Mouse (Mus musculus): ENCODE results near the gene Nhsl1. TPM values are rescaled to one million over a fixed set of nuclear protein-coding genes. Genes with fewer than 3 reads are reported as not detected.
A peak's percentile ranks its signal among the peaks of the same experiment; 100 is the strongest.

Gene Nhsl1
- 1 to 10 TPM; 4.6 to 7.0 TPM for total RNA-seq (2021)
- long read RNA-seq, experiment 1, partial matches to known transcripts, result 3 of 4 reads
- long read RNA-seq, experiment 1, other reads (novel, unspliced or antisense), result 1 of 4 reads
- long read RNA-seq, experiment 2, partial matches to known transcripts, result 3 of 4 reads
- long read RNA-seq, experiment 2, other reads (novel, unspliced or antisense), result 1 of 4 reads

DNA sequence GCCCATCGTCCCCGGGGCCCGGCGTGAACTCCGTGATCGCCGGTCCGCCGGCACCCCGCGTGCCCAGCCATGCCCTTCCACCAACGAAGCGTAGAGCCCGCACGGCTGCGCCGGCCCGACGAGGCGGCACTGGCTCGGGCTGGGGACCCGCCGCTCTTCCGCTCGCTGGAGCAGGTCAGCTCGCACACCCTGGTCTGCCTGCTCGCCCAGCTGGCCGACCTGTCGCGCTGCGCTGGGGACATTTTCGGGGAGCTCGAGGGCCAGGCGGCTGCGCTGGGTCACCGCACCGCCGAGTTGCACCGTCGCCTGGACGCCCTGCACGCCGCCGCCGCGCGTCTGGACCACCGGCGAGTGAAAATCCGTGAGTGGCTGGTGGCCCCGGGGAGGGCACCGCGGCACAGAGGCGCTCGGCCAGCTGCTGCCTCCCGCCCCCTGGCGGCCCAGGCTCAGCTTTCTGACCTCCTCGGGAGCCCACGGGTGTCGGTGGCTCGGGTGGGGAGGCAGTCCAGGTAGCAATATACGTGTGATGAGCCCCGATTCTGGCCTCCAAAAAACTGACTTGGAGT is at the start of gene Nhsl1:
Gene Nhsl1, plus strand, starts transcription at position 70 of the 566 bp plus-strand sequence.
- peak; percentile 77 for DNase-seq
- Histone ChIP-seq H3K27ac (peak within 1 kb of the TSS; percentile 70), H3K4me3 (peak within 1 kb of the TSS; percentile 91)
- TF ChIP-seq CTCF (IDR thresholded peaks at IDR 0.05), result peak; percentile 72
- intact Hi-C loops (cut with DNase I), result no loop called here

DNA sequence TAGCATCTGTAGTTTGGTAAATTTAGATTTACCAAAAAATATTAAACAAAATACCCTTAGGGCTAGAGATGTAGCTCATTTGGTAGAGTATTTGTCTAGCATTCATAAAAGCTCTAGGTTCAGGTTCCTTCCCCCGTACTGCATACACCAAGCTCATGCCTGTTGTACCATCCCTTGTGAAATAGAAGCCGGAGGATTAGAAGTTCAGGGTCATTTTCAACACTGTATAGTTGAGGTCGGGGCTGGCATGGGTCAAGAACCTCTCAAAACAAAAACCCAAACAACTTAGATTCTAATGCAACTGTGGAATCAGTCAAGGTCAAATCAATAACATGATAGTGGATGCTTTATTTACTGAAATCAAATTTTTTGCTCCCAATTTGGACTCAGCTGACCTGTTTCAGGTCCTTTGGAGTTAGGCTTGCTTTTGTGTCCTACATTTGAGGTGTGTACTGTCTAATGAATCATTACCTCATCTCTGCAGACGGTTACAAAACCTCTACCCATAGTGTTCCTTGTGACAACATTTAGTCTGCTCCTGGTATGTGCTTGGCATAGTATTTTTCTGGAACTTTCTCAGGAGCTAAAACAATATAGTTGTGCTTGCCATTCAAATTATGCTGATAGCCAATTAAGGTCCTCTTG is 42.6 kb upstream of the Nhsl1 start:
- intact Hi-C loops (cut with DNase I), result no loop called here
- TF ChIP-seq CTCF (IDR thresholded peaks at IDR 0.05), result no peak
- no peak for DNase-seq
- no peak overlapping the region for H3K4me3 ChIP-seq
- no peak overlapping the region for H3K27ac ChIP-seq

DNA sequence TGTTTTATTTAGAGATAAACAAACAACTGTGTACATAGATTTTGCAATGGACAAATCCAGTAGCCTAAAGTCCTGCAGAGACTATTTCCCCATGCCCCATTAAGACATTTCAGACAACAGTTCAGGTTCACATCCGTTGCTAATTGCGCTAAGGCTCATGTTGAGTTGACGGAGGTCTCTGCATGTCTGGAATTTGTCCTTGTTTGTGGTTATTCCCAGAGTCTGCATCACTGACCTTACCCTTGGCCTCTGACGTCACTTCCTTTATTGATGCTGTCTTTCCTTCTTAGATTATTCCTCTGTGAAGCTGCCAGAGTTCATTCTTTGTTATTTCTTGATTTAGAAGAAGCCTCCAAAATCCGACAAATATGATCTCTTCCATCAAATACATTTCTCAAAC is 34.8 kb upstream of the Nhsl1 start:
- TF ChIP-seq CTCF (IDR thresholded peaks at IDR 0.05), result no peak
- H3K27ac ChIP-seq, result no peak overlapping the region
- DNase-seq, result no peak
- intact Hi-C loops (cut with DNase I), result no loop called here
- H3K4me3 ChIP-seq, result no peak overlapping the region

DNA sequence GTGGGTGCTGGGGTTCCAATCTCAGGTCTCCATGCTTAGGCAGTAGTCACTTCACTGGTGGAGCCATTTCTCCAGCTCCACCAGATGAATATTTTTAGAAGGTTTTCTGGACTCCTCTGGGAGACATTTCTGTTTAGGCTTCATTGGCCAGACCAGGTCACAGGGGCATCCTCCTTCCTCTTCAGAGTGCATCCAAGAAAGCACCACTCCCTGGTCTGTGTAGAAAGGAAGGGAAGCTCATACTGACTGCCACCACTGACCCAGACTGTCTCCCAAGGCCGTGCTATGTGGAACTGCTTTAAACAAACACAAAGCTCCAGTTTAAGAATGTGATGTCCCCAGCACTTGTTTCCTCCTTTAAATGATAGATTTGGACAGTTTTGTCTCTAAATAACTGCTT is 29.3 kb upstream of the Nhsl1 start:
- TF ChIP-seq CTCF (IDR thresholded peaks at IDR 0.05), result no peak
- no peak for DNase-seq
- intact Hi-C loops (cut with DNase I), result no loop called here
- no peak overlapping the region for H3K4me3 ChIP-seq
- no peak overlapping the region for H3K27ac ChIP-seq

DNA sequence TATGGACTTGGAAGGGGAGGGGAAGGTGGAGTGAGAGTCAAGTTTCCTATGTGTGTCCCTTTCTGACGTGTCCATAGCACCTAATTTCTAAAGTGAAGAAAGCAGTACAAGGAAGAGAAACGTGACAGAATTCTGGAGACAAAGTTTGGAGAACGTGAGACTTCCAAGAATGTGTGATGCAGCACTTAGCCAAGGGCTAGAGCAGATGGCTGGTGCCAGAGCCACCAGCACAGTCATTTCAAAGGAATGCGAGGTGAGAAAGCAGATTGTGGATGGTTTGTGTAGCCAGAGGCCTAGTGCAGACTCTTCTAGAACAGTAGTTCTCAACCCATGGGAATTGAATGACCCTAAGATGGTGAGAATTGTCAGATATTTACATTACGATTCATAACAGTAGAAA is 13.7 kb upstream of the Nhsl1 start:
- no peak for TF ChIP-seq CTCF (IDR thresholded peaks at IDR 0.05)
- intact Hi-C loops (cut with DNase I), result no loop called here
- no peak for DNase-seq

DNA sequence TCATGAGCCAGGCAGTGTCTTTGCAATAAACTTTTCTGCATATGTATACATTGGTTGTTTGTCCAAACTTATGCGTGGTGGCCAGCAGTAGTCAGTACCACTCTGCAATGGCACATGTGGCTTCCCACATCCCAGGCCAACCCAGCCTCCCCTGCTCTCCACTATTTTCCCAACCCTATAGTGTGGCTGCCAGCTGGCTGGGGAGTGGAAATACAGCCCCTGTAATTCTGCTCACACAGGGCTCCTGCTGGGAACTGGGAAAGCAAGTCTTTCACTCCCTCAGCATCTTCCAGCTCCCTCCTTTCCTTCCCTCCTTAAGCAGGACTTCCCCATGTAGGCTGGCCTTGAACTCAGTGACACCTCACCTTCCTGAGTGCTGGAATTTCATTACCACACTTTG is 3.7 kb upstream of the Nhsl1 start:
- no peak overlapping the region for H3K27ac ChIP-seq
- TF ChIP-seq CTCF (IDR thresholded peaks at IDR 0.05), result no peak
- intact Hi-C loops (cut with DNase I), result no loop called here
- no peak for DNase-seq
- no peak overlapping the region for H3K4me3 ChIP-seq

More for the DNA sequence above, 13.7 kb upstream of the Nhsl1 start:
- H3K4me3 ChIP-seq, result no peak overlapping the region
- no peak overlapping the region for H3K27ac ChIP-seq

DNA sequence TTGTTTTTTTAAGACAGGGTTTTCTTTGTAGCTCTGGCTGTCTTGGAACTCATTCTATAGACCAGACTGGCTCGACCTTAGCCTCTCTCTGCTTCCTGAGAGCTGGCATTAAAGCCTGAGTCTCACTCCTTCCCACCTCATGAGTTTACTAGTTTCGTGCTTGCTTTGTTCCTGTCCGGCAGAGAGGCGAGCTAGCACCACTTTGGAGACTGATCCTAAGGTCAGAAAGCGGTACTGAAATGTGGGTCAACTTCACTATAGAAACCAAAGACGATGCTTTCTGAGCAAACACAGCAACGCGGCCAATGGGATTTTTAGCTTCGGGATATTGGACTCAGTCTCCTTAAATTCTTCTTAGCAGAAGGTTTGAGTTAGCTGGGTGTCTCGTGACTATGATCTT is 1.3 kb upstream of the Nhsl1 start:
- no peak for TF ChIP-seq CTCF (IDR thresholded peaks at IDR 0.05)
- DNase-seq, result no peak
- intact Hi-C loops (cut with DNase I), result no loop called here
- H3K27ac ChIP-seq, result no peak overlapping the region
- H3K4me3 ChIP-seq, result no peak overlapping the region

DNA sequence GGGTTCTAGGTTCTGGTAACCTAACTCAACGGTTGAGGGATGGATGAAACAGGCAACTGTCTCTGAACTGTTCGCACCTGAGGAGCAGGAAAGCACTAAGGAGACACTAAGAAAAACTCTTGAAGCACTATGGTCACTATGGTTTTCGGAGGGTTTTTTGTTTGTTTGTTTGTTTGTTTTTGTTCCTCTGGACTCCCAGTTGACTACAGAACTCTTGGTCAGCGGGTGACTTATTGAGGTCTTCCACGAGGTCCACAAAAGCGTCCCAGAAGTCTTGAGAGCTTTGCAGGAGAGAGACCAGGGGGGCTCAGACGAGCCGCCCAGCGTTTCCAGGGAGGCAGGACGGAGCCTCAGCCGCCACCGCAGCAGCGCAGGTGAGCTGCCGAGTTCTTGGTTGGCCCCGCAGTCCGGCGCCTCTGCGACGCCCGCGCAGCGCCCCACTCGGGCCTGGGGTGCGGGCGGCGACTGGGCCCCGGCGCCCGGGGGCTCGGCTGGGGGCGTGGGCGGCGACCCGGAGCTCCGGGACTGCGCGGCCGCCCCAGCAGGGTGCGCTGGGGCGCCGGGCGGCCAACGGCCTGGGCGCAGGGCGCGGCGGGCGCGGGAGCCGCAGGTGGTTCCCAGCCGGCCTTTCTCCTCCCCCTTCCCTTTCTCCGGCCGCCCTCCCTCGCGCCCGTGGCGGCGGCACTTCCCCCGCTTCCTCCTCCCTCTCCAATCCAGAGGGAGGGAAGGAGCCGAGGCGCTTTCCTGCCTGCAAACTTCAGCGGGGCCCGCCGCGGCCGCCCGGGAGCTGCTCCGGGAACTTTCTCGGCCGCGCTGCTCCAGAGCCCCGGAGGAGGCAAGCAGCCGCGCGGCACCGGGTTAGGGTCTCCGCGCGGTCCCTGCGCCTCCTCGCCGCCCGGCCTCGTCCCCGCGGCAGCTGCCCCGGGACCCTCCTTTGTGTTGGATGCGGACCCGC is 547 bp upstream of the Nhsl1 start:
- Histone ChIP-seq H3K4me3 (peak overlapping the region; percentile 91), H3K27ac (peak overlapping the region; percentile 70)
- TF ChIP-seq CTCF (IDR thresholded peaks at IDR 0.05), result peak; percentile 18; the same call in 1 of the 2 replicates
- intact Hi-C loops (cut with DNase I), result no loop called here
- DNase-seq, result peak; percentile 74

DNA sequence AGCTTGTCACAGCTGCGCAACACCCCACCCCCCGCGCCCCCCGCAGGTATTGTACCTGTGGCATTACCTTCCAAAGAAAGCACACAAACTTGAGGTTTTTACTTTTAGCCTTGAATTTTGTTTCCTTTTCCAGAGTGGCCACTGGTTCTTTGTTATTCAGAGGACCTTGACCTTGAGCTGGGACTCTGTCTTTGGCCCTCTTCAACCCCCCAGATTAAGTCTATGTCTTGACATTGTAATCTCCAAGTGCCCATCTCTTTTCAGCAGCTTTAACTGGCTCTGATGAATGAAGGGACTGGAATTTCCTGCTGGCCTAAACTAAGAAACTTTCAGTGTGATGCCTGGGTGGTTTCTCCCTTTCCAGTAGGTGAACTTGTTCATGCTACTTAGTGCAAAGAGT is 906 bp downstream of the Nhsl1 start:
- H3K27ac ChIP-seq, result no peak overlapping the region
- intact Hi-C loops (cut with DNase I), result loop anchor here (10.0 kb wide), 1 partner anchor 85 kb away; the partner anchor contains the start of gene Ccdc28a
- no peak overlapping the region; the same call in 1 of the 2 replicates for H3K4me3 ChIP-seq
- no peak for TF ChIP-seq CTCF (IDR thresholded peaks at IDR 0.05)
- no peak for DNase-seq

DNA sequence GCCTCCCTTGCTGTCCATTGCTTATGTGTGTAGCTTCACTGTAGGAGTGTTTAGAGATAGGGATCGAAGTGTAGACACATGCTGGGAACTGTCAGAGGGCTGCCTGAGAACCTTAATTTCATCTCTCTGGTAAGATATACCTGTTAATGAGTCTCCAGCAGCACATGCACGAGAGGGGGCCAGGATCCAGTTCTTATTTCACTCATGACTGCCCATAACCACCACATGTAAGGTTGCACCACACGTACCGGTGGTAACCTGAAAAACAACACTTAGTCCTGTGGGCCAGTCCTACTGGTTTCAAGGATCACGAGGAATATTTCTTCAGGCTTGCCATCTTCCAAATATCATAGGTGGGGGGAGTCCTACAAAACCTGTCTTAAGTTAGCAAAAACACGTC is 3.1 kb downstream of the Nhsl1 start:
- Histone ChIP-seq H3K4me3 (no peak overlapping the region), H3K27ac (no peak overlapping the region)
- intact Hi-C loops (cut with DNase I), result loop anchor here (10.0 kb wide), 1 partner anchor 87 kb away; the partner anchor contains the start of gene Ccdc28a
- no peak for DNase-seq
- no peak for TF ChIP-seq CTCF (IDR thresholded peaks at IDR 0.05)

DNA sequence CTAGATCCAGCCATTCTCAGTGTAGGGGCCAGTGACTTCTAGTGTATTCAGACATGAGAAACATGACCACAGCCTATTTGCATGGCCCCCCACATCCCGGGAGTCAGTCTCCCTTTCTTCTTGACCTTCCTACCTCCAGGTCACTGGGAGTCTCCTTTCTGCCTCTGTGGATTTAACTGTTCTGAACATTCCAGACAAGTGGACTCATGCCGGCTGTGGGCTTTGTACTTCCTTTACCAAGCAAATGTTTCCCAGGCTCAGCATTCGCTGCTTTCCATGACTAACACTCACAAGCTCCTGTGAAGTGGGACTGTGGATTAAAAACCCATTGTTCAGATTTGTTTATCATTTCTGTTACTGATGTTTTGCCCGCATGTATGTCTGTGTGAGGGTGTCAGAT is 4.9 kb downstream of the Nhsl1 start:
- no peak for TF ChIP-seq CTCF (IDR thresholded peaks at IDR 0.05)
- no peak for DNase-seq
- intact Hi-C loops (cut with DNase I), result loop anchor here (10.0 kb wide), 1 partner anchor 89 kb away; the partner anchor contains the start of gene Ccdc28a
- H3K4me3 ChIP-seq, result no peak overlapping the region
- H3K27ac ChIP-seq, result no peak overlapping the region

DNA sequence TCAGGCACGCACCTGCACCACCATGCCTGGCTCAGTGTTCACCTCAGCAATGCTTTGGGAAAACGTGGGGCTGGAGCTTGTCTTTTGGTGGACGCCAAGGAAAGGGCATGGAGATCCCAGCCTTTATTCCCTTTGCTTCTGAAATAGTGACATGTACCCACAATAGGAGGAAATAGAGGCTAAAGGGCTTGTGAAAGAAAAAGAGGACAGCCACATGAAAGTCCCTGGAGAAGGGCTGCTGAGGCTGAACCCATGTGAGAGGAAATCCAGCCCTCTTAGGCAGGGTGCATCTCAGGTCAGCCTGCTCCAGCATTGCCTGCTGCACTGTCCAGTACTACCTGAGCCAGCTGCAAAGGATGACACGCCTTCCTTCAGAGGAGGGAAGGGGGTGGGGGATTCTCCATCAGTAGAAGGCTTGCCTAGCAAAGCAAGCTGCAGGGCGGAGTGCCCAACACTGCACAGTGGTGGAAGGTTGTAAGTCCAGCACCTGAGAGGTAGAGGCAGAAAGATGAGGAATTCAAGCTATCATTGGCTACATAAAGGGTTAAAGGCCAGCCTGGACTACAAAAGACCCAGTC is 9.6 kb downstream of the Nhsl1 start:
- no peak for TF ChIP-seq CTCF (IDR thresholded peaks at IDR 0.05)
- intact Hi-C loops (cut with DNase I), result loop anchor here (10.0 kb wide), 1 partner anchor 94 kb away; the partner anchor contains the start of gene Ccdc28a
- Histone ChIP-seq H3K27ac (no peak overlapping the region), H3K4me3 (no peak overlapping the region)
- DNase-seq, result no peak
